Mouse (Mus musculus) mesoderm, embryonic 11.5 days (tissue): ENCODE measurements around the gene Fstl4.

Experiments
- DNase-seq: peaks from one replicate; pipeline ENCODE4 v3.0.0-alpha.2; 2012; ENCODE audit warnings: low read depth, low spot score

Fstl4 gene

DNA sequence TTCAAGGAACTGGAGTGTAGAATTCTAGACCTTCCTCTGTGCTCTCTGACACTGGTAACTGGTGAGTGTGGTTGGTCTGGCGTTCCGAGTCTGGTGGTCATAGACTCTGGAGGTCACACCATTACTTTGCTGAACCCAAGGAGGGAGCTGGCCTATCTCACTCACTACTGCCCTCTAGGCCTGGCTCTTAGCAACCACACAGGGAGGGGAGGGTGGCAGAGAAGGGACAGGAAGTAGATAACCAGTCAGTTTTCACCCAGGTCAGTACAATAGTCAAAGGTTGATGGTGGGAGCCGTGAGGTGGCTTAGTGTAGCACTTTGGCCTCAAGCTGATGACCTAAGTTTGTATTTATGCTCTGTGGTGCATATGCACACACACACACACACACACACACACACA is 255.1 kb downstream of the Fstl4 start:
- no peak for DNase-seq

DNA sequence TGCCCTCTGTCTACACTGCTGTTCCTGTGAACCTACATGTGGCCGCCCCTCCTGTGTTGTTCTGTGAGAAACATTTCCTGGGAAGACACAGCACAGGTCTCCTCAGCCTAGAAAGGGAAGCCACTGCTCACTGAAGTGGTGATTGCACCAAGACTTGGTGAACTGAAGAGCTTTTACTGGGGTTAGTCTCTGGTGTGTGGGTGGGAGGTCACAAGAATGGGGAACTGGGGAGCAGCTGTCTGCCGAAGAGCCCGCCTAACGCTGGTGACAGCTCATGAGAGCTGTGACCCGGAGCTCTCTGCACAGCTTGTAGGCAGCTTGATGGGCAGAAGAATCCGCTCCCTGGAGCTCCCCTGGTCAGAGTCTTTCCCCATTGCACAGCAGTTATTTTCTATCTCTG is 260.0 kb downstream of the Fstl4 start:
- no peak for DNase-seq

- no peak for DNase-seq
Measured at GRCm38 (mm10) chr11:53025686-53026085, 261.3 kb downstream of the Fstl4 start.

DNA sequence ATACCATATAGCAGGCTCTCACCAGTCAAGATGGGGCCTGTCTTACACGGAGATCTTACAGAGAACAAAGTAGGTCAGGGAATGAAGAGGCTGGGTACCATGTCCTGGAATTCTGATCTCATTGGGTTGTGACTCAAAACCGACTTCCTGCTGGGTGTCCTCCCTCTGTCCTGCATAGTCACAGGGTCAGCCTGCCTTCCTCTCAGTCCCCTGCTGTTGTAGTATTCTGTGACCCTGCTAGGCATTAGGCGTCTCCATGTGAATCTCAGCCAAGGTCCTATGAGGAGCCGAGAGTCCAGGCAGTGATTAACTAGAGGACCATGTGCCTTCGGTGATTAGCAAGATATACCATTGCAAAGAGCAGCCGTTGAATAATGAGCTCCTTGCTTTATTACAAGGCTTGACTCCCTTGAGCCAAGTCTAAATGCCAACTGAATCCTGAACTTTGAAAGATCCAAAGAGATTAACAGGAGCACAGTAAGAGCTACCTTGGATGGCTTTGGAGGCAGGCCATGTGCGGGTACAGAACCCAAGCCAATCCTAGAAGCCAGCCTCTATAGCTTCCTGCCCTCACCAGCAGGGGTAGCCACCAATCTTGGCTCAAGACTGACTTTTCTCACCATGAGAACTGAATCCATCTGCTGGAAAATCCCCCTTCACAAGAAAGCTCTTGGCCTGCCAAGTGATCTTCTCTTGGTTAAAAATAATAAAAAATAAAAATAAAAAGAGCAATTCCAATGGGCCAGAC is 264.2 kb downstream of the Fstl4 start:
- DNase-seq = no peak

DNA sequence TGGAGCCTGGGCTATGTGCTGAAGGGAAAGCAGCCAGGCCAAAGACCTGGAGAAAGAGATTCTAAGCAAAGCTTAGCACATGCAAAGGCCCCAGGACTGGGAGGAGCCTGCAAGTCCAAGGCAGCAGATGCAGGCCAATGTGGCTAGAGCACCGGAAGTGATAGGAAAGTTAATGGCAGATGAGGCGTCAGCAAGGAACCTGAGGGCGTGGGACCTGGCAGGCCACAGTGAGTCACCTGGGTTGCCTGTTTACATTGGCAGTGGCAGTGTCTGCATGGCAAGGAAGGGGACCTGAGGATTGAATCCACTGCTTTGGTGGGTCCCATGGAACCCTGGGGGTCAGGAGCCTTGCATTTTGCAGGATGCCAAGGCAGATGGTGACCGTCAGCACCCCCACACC is 267.3 kb downstream of the Fstl4 start:
- no peak for DNase-seq

GRCm38 (mm10) chr11:53032336-53032735 is 267.9 kb downstream of the Fstl4 start:
- peak; percentile 81 for DNase-seq

DNA sequence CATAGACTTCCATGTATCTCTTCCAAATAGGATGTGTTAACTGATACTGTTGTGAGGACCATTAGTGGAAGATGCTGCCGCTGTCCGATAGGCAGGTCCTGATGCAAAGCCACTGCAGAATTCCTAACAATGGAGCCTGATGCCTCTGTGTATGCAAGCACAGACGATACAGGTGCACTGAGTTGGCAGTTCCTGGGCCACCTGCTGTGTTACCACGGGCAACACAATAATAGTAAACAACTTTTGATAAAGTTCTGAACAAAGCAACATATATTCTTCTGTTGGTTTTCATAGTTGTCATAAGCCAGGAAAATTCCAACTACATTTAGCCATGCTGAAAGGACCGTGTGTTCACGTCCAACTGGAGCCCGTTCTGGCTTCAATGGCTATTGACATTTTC is 271.0 kb downstream of the Fstl4 start:
- no peak for DNase-seq

GRCm38 (mm10) chr11:53046850-53047249 is 282.4 kb downstream of the Fstl4 start:
- no peak for DNase-seq

- DNase-seq = no peak
Measured at GRCm38 (mm10) chr11:53054151-53054550, 289.7 kb downstream of the Fstl4 start.

- no peak for DNase-seq
Measured at GRCm38 (mm10) chr11:53055896-53056295, 291.5 kb downstream of the Fstl4 start.

GRCm38 (mm10) chr11:53056781-53057180 is 292.3 kb downstream of the Fstl4 start:
- no peak for DNase-seq

GRCm38 (mm10) chr11:53057821-53058553 is 293.6 kb downstream of the Fstl4 start:
- DNase-seq = no peak

DNA sequence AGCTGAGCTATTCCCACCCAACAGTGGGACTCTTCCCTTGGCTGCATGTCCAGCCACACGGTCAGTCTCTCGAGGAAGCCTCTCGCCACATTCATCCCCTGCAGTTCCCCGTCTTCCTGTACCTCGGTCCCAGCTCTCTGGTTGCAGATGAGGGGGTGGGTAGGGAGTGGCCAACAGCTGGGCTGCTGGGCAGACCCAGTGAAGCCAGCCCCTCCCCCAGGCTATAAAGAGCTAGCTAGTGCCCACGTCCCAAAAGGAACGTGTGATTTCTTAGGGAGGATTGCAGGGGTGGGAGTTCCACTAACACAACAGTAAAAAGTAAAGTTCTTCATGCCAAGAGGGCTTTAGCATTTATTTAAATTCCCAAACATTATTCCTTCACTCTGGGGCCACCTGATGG is 294.1 kb downstream of the Fstl4 start:
- DNase-seq = no peak

DNA sequence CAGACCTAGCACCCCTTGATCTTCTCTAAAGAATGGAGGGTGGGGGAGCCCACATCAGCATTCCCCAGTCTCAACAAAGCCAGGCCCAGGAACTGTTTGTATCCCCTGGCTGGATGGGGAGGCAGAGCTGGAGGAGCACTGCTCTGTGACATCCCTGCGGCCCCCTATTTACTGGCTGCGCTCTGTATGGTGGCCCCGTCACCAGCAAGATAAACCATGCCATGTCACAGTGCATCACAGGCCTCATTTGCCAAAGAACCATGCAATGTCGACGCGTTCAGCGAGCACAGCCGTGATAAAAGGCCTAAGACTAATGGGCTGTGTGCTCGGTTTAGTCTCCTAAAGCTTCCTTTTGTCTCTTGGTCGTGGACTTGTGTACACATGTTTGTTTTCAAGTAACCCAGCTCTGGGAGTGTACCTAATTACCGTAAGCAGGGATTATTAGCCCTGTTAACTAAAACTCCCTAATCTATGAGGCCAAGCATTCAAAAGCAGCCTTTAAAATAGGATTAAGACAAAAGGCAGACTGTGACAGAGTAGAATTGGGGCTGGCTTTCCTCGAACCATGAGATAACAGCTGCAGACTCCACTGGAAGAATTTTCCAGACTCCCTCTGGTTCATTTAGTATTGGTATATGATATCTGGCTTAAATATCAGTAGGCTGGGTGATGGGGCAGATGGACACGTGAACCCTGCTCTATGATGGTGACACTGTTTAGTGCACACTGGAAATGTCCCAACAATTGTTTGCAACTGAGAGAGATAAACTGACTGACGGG is 303.5 kb downstream of the Fstl4 start:
- no peak for DNase-seq

- no peak for DNase-seq
Measured at GRCm38 (mm10) chr11:53068479-53069065, 304.1 kb downstream of the Fstl4 start.

DNA sequence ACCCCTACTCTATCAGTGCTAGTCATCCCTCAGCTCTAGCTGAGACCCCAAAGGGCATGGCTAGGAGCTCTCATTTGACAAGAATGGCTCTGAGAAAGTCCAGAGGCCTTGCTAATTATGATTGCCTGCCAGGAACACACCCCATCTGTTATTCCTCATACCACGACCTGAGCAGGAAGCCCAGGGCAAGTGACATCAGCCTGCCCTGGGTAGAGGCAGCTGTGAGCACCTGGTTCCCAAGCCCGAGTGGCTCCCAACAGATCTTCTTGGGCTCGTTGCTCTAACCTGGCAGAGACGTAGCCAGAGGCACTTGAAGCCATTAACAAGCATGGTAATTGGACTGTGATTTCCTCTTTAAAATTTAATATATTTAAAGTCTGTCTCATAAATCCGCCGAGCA is 305.3 kb downstream of the Fstl4 start:
- no peak for DNase-seq

DNA sequence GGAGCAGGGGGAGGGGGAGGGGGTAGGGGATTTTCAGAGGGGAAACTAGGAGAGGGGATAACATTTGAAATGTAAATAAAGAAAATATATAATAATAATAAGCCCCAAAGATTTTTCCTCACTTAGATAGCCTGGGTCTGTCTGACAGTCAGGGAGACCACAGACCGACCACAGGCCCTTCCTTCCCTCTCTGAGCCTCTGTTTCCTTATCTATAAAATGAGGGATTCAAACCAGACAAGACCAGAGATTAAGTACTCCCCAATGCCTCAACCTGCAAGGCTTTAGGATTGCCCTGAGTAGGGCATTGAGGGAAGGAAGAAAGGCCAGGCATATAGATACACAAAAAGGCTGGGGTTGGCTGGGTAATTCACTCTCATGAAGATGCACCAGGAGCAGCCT is 307.2 kb downstream of the Fstl4 start:
- DNase-seq = no peak

- no peak for DNase-seq
Measured at GRCm38 (mm10) chr11:53077641-53078040, 313.2 kb downstream of the Fstl4 start.

- DNase-seq = no peak
Measured at GRCm38 (mm10) chr11:53078419-53079334, 314.2 kb downstream of the Fstl4 start.

DNA sequence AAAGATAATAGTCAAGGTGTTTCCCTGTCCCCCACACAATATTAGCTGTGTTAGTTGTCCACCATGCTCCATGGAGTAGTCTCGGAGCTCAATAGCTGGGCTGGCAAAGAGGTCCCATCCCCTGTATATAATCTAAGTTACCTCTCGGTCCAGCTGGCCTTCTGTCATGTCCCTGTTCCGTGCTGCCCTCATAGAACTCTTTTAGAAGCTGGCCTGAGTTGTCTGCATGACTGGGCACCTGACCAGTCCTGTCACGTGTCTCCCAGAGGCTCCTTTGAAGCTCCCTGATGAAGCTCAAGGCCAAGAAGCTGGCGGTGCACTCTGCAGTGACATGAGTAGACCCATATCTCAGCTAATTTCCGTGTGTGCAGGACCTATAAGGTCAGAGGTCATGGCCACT is 316.9 kb downstream of the Fstl4 start:
- DNase-seq = no peak

- DNase-seq = no peak
Measured at GRCm38 (mm10) chr11:53085367-53085766, 320.9 kb downstream of the Fstl4 start.
